Mouse (Mus musculus): ENCODE results near the gene Artn.

The Artn gene

GRCm38 (mm10) chr4:117929391-117929881 is at the start of gene Artn:
TSS of gene Artn (minus strand) at chr4:117929763.
- no peak for DNase-seq (ENCODE audit: low read depth, low spot score)

- DNase-seq (ENCODE audit: low read depth, low spot score) = no peak
Observed at GRCm38 (mm10) chr4:117979181-117979580, 49.6 kb upstream of the Artn start.

- no peak for DNase-seq (ENCODE audit: low read depth, low spot score)
Observed at GRCm38 (mm10) chr4:117978282-117978681, 48.7 kb upstream of the Artn start.

GRCm38 (mm10) chr4:117977841-117978240 is 48.3 kb upstream of the Artn start:
- no peak for DNase-seq (ENCODE audit: low read depth, low spot score)

GRCm38 (mm10) chr4:117977371-117977770 is 47.8 kb upstream of the Artn start:
- no peak for DNase-seq (ENCODE audit: low read depth, low spot score)

- DNase-seq (ENCODE audit: low read depth, low spot score) = no peak
Observed at GRCm38 (mm10) chr4:117975820-117976219, 46.3 kb upstream of the Artn start.

- DNase-seq (ENCODE audit: low read depth, low spot score) = no peak
Observed at GRCm38 (mm10) chr4:117974719-117975118, 45.2 kb upstream of the Artn start.

- no peak for DNase-seq (ENCODE audit: low read depth, low spot score)
Observed at GRCm38 (mm10) chr4:117972999-117973398, 43.4 kb upstream of the Artn start.

GRCm38 (mm10) chr4:117964346-117965025 is 34.9 kb upstream of the Artn start:
- no peak for DNase-seq (ENCODE audit: low read depth, low spot score)

GRCm38 (mm10) chr4:117957492-117957891 is 27.9 kb upstream of the Artn start:
- DNase-seq (ENCODE audit: low read depth, low spot score) = no peak

- DNase-seq (ENCODE audit: low read depth, low spot score) = no peak
Observed at GRCm38 (mm10) chr4:117947493-117947892, 17.9 kb upstream of the Artn start.

GRCm38 (mm10) chr4:117946639-117947305 is 17.2 kb upstream of the Artn start:
- DNase-seq (ENCODE audit: low read depth, low spot score) = no peak

GRCm38 (mm10) chr4:117943317-117943716 is 13.8 kb upstream of the Artn start:
- no peak for DNase-seq (ENCODE audit: low read depth, low spot score)

- no peak for DNase-seq (ENCODE audit: low read depth, low spot score)
Observed at GRCm38 (mm10) chr4:117936964-117937363, 7.4 kb upstream of the Artn start.

- DNase-seq (ENCODE audit: low read depth, low spot score) = no peak
Observed at GRCm38 (mm10) chr4:117934081-117934480, 4.5 kb upstream of the Artn start.

GRCm38 (mm10) chr4:117933248-117933647 is 3.7 kb upstream of the Artn start:
- DNase-seq (ENCODE audit: low read depth, low spot score) = no peak

- no peak for DNase-seq (ENCODE audit: low read depth, low spot score)
Observed at GRCm38 (mm10) chr4:117928699-117929241, 793 bp downstream of the Artn start.

- DNase-seq (ENCODE audit: low read depth, low spot score) = no peak
Observed at GRCm38 (mm10) chr4:117928234-117928633, 1.3 kb downstream of the Artn start.

GRCm38 (mm10) chr4:117926545-117927482 is 2.7 kb downstream of the Artn start:
- DNase-seq (ENCODE audit: low read depth, low spot score) = no peak

- DNase-seq (ENCODE audit: low read depth, low spot score) = no peak
Observed at GRCm38 (mm10) chr4:117924916-117925315, 4.6 kb downstream of the Artn start.

- no peak for DNase-seq (ENCODE audit: low read depth, low spot score)
Observed at GRCm38 (mm10) chr4:117923450-117923849, 6.1 kb downstream of the Artn start.

GRCm38 (mm10) chr4:117921358-117921757 is 8.2 kb downstream of the Artn start:
- no peak for DNase-seq (ENCODE audit: low read depth, low spot score)

Data from WW6 (cell line).